Mouse (Mus musculus): ENCODE measurements at regions not wholly inside any gene's neighbourhood (a gene's known extent, or its start where the extent isn't known, plus 50 kb on each side); places are given as distances from the start of the nearest gene placed in this dataset.

- TF ChIP-seq HCFC1 (IDR thresholded peaks at IDR 0.05; ENCODE audit: borderline replicate concordance, insufficient read depth, low read length) (no peak), MAFK (IDR thresholded peaks at IDR 0.05; ENCODE audit: insufficient read depth, low read depth, low read length) (no peak), CHD2 (IDR thresholded peaks at IDR 0.05; ENCODE audit: low read depth, low read length) (no peak), ZC3H11A (IDR thresholded peaks at IDR 0.05; ENCODE audit: borderline replicate concordance, low read depth, low read length) (no peak)
These were observed 142.0 kb downstream of the Zfp619 start for GRCm38 (mm10) chr7:39659597-39659996.
